Mouse (Mus musculus) left cerebral cortex, postnatal 4 days (tissue): ENCODE measurements around the gene Lmo2. TPM values are rescaled to one million over a fixed set of nuclear protein-coding genes. Genes with fewer than 3 reads are reported as not detected.
"Not testable (repeated sequence)": the region's sequence is repeated elsewhere in the genome, so short reads cannot be mapped to it uniquely, and the experiment has no call there.

Experiments used
- DNase-seq: peaks from one replicate; pipeline ENCODE4 v3.0.0-alpha.2; 2022
- intact Hi-C: fragments of 180-260 bp; cut with DNase I; formaldehyde crosslinking; loops from one replicate; pipeline ENCODE4 v1.15.1; 2025
- total RNA-seq, 2 experiments: library from RNA; stranded (reverse); gene quantifications; 2 replicates each; pipeline ENCODE4 v1.2.3; 2021

The Lmo2 gene
- total RNA-seq, 2 experiments from 2014 or later = 20.4 to 21.0 TPM

DNA sequence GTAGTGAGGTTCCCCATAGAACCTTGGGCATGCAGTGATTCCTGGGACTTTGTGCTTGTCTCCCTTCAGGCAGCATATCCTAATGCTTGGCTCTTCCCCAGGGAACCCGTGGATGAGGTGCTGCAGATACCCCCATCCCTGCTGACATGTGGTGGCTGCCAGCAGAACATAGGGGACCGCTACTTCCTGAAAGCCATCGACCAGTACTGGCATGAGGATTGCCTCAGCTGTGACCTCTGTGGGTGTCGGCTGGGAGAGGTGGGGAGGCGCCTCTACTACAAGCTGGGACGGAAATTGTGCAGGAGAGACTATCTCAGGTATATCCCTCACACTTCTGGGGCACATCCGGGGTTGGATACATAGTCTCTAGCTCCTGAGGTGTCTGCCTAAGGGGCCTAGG lies 18.1 kb downstream of the Lmo2 start:
- no peak for DNase-seq
- intact Hi-C loops = no loop called here

DNA sequence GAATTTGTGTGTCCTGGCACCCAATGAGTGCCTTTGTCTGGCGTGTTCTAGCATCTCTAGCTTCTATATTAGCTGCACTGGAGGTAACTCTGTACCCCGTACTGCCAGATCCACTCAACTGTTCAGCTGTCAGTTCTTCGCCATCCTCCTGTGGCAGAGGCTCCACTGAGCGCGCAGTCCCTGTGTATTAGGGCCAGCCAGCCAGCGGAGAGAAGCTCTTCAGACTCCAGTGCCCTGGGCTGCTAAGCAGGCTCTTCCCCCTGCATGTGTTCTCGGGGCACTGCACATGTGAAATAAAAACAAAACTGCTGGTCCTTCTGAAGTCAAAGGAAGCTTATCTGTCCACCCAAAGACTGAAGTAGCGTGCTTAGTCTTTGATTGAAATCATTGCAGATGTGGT lies 19.4 kb downstream of the Lmo2 start:
- DNase-seq = no peak
- intact Hi-C loops = no loop called here

DNA sequence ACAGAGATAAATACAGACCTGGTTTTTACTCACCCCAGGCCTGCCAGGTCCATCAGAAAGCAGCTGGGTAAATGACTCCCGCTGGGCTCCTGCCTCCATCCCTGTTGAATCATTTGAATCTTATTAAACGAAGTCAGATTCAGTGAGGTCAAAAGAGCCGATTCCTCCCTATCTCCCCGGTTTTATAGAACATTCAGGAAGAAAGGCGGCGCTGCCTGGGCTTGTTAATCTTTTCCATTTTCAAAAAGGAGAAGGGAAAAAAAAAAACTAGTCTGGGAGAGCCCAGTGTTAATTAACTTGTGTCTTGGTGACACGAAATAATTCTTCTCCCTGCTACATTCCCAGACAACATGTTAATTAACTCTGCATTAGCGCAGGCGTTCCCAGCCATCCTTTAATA lies 19.9 kb downstream of the Lmo2 start:
- no peak for DNase-seq
- intact Hi-C loops = no loop called here

DNA sequence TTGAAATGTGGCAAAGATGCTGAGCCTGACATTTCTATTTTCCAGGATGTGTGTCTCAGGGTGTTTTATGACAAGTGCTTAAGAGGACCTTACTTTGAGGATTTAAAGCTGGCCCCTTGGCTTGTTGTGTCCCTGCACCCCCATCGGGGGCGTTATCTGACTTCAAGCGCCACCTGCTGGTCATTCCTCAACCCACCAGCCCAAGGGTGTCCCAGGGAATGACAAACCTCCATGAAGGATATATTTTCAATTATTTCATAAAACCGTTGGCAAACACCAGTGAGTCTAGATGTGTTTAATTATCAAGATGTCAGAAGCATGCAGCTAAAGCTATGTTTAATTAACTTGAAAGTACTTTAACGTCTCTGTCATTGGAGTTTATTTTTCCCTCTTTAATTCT lies 24.5 kb downstream of the Lmo2 start:
- peak; percentile 84 for DNase-seq
- intact Hi-C loops = loop anchor here (2.0 kb wide), 1 partner anchor 111 kb away; no protein-coding TSS in a partner anchor

DNA sequence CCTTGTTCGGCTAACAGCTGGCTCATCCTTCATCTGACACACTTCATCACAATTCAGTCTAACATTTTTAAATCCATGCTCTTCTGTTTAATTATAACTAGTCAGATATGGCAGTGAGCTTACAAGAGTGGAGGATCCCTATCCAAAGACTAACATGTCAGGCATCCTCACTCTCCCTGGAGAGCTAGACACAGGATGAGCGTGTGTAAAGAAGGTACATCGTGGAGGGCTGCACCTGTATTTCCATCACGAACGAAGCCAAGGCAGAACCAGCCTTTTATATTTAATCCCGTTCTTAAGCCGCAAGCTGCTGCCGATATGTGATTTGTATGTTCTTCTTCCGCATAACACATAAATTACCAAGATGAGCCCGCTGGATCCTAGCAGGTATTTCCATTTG lies 25.4 kb downstream of the Lmo2 start:
- intact Hi-C loops = loop anchor here (2.0 kb wide), 1 partner anchor 112 kb away; no protein-coding TSS in a partner anchor
- no peak for DNase-seq

DNA sequence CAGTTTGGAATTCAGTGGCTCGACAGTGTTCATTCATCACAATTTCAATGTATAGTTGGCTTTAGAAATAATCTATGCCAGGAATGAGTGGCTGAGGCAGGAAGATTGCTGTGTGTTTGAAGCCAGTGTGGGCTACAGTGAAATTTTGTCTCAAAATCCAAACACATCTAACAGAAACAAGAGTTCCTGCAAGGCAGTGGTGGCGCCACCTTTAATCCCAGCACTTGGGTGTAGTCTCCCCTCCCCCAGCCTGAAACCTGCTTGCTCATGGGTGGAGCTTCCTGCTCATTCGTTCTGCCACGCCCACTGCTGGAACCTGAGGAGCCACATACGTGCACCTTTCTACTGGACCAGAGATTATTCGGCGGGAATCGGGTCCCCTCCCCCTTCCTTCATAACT lies 29.8 kb downstream of the Lmo2 start:
- intact Hi-C loops, DNase-seq: not testable (repeated sequence)

DNA sequence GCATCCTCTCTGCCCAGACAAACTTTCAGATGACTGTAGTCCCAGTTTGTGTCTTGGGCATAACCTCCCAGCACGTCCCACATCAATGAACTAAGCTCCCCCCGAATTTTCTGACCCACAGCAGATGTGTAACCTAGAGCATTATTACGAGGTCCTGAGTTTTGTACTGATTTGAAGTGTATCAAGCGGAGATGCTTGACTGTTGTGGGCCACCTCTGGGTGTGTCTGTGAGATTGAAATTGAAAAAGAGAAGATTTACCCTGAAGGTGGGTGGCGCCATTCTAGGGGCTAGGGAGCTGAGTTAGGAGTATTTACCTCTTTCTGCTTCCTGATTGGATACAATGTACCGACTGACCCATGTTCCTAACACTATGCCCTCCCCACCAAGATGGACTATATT lies 31.9 kb downstream of the Lmo2 start:
- DNase-seq = no peak
- intact Hi-C loops = loop anchor here (10.0 kb wide), 1 partner anchor 425 kb away; the partner anchor contains the start of gene Abtb2

DNA sequence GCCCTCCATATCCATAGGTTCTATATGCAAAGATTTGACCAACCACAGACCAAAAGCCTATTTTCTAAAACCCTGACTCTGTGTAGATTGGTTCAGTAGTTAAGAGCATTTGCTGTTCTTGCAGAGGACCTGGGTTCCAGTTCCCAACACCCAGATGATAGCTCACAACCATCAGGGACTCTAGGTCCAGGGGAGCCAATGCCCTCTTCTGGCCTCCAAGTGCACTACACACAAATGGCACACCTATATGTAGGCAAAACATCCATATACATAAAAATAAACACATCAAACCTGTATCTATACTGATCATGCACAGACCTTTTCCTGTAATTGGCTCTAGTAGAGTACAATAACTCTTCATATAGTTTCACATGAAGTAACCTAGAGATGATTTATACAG lies 33.5 kb downstream of the Lmo2 start:
- intact Hi-C loops = loop anchor here (10.0 kb wide), 1 partner anchor 427 kb away; the partner anchor contains the start of gene Abtb2
- no peak for DNase-seq

DNA sequence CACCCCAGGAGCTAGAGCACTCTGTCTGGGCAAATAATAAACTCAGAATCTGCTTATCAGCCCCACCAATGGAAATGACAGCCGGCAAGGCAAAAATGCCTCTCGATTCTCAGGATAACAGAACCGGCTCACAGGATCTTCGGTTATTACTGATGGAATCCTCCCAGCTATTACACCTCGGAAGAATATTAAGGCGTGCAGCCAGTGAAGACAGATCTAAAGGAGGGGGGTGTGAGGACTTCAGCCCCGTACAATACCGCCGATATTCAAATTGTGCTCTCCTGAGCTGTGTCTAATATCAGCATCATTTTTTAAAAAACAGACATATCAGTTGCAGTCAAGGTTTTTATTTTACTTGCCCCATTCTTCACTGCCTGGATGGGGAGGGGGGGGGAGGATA lies 34.4 kb downstream of the Lmo2 start:
- intact Hi-C loops = loop anchor here (10.0 kb wide), 1 partner anchor 427 kb away; the partner anchor contains the start of gene Abtb2
- DNase-seq = no peak

DNA sequence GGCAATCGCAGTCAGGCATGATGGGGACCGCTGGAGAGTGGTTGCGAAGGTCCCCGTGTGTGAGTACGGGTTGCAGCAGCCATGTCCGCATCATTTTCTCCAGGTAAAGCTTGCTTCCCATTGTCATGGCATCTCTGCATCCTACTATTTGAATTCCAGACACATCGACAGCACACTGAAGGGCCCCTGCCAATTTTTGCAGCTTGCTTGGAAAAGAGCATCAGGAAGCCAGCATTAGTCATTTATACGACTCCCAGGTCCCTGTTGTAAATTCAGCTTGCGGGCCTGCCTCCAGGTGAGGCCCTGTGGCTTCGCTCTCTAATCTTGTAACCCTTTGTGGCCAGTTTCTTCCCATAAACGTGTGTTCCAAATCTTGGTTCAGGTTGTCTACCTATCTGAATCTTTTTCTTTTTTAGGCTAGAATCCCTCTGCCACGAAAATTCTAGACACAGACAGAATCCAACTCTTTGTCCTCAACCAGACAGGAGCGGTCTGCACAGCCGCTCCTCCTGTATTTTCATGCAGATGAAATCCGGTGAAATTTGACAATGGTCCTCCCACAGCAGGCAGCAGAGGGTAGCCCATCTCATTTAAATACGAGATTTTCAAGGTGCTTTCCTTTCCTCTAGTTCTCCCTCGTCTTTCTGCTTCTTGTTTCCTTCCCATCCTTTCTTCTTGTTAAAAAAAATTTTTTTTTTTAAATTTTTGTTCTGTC lies 35.0 kb downstream of the Lmo2 start:
- intact Hi-C loops = loop anchor here (10.0 kb wide), 1 partner anchor 428 kb away; the partner anchor contains the start of gene Abtb2
- no peak for DNase-seq

DNA sequence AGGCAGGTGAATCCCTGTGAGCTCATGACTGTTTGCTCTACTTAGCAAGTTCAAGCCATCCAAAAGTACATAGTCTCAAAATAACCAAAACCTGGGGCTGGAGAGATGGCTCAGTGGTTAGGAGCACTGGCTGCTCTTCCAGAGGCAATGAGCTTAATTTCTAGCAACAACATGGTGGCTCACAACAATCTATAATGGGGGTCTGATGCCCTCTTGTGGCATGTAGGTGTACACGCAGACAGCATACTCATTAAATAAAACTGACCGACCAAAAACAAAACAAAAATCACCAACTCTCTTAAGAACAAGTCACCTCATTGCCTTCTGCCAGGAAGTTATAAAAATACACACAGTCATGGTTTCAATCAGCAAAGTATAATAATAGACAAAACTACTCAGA lies 43.3 kb downstream of the Lmo2 start:
- DNase-seq = no peak

DNA sequence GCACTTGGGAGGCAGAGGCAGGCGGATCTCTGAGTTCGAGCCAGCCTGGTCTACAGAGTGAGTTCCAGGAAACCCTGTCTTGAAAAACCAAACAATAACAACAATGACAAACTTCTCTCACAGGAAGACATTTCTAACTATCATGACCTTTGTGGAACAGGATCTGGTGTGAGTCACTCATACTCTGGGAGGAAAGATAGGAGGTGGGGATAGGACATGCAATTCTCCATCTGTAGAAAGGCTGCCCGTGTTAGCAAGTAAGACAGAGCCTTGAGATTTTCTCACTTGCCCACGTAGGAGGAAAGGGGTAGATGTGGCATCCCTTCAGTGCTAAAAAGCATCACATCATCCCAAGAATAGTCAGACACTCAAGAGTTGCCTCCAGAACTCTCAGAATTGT lies 44.1 kb downstream of the Lmo2 start:
- intact Hi-C loops = loop anchor here (10.0 kb wide), 1 partner anchor 217 kb away; no protein-coding TSS in a partner anchor
- no peak for DNase-seq

More for the DNA sequence above, 43.3 kb downstream of the Lmo2 start:
- intact Hi-C loops = loop anchor here (10.0 kb wide), 1 partner anchor 216 kb away; no protein-coding TSS in a partner anchor

DNA sequence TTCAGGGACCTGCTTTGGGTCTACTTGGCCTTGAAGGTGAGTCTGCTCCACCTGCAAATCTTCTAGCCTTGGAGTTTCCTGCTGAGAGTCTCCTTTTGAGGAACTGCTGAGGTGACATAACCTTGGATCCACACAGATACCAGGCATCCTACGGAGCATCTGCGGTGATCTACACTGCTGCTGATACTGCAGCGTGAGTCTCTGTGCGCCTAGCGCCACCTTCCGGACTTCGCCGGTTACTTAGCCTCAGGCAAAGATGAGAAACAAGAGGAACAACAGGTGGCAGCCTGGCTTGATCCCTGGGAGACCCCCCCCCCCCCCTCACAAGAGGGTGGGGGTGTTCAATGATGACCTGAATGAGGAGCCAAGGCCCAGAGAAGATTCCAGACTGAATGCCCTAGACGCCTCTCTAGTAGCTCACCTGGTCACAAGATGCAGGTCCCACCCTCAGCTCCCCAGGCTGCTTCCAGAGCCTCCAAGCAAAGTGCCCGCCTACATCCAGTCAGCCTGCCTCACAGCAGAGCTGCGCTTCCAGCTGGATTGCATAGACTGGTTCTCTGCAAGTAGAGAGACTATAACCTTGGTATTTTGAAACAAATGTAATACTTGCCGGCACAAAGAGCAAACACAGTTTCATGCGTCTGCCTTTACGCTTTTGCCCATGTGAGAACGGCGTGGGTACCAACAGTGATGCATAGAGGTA lies 45.1 kb downstream of the Lmo2 start:
- intact Hi-C loops = loop anchor here (10.0 kb wide), 1 partner anchor 218 kb away; no protein-coding TSS in a partner anchor

DNA sequence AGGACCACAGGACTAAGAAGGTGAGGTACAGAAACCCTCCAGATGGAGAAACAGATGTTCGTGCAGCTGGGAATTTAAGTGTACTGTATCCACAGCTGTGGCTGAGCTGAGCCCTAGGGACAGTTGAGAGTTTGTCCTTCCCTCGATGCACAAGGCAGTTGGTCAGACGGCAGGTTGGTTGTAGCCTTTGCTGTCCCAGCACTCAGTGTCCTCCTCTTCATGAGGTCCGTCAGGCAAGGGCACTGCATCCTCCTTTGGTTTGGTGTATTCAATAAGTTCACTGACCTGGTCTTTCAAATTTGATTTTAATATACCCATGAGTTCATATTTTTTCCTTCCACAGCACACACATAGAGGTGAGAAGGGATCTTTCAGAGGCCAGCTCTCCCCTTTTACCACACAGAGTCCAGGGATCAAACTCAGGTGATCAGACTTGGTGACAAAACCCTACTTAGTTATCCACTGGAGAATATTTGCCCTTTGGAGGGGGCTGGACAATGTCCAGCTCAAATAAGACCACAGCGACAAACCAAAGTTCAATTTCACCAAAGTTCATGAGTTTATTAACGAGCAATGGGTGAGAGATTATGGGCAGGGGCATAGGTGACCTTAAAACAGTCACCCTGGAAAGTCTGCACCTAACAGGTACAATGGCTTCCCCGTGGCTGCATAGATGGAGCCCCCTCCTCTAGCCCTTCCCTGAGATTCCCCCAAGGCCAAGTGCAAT lies 50.2 kb downstream of the Lmo2 start:
- DNase-seq = no peak
- intact Hi-C loops = loop anchor here (10.0 kb wide), 1 partner anchor 223 kb away; no protein-coding TSS in a partner anchor

More for the DNA sequence above, 45.1 kb downstream of the Lmo2 start:
- peak; percentile 72 for DNase-seq

DNA sequence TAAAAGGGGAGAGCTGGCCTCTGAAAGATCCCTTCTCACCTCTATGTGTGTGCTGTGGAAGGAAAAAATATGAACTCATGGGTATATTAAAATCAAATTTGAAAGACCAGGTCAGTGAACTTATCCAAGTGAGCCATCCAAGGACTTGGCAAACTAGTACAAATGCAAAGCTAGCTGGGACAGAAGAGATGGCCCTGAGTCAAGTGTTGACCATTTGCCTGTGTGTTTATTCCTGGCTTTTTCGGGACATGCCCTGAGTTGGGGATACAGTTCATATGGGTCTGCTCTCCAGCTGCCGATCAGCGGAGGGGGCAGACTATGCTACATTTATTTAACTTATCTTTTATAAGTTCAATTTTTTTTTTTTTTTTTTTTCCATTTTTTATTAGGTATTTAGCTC lies 51.1 kb downstream of the Lmo2 start:
- not testable (repeated sequence) for DNase-seq
- intact Hi-C loops = loop anchor here (10.0 kb wide), 1 partner anchor 224 kb away; no protein-coding TSS in a partner anchor

DNA sequence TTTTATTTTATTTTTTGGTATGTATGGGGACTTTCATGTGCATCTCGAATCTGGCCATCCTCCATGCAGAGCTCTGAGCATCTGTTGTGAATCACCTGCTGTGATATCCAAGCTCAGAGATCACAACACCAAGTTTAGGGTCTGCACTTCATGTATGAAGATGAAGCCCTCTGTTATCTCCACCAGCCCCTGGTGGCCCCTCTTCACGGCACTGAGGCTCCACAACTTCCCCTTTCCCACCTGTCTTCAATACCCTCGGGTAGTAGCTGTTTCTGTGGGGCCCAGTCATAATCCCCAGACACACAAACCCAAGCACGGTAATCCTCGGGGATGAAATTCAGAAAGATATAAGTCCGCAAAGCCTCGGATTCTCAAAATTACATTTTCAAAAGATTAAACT lies 65.3 kb downstream of the Lmo2 start:
- DNase-seq = no peak
- intact Hi-C loops = no loop called here

DNA sequence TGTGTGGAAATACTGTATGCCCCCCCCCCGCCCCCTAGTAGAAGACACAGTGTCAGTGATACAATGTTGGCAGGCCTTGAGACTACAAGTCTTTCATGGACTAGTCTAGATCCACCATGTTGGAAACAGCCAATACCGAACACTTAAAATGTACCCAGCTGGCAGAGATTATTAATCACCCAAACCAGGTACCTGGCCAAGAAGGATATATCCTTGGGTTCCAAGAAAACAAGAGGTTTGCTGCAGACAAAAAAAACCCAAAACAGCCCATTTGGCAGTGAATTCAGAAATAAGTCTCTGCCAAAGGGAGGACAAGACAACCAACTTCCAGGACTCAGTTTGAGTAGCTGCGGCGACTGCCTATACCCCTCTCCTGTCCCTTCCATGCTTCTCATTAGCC lies 66.9 kb downstream of the Lmo2 start:
- DNase-seq = no peak
- intact Hi-C loops = no loop called here

DNA sequence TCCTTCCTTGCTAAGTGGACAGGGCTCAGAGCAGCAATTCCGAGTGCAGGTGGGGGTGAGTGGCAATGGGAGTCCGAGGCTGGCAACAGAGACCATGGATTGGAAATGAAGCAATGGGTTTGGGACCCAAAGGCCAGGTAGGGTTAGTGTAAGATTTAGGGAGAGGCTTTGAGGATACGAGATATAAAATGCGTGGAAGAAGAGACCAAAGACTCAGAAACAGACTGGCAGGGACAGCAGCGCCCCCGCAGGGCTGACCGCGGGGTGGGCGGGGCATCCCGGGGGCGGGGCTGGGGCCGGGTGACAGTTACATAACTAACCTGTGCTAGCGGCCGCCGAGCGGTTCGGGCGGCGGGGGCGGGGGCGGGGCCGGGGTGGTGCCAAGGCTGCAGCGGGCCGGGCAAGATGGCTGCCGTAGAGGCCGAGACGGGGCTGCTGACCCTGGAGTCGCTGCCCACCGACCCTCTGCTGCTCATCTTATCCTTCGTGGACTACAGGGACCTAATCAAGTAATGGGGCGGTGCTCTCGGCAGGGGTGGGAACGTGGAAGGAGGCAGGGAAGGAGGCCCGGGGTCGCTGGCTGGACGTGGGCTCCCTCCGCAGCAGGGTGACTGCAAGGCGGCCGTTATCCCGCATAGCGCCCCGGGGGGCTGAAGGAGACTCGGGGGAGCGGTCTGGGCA lies 69.8 kb downstream of the Lmo2 start, which contains the start of gene Fbxo3:
TSS of gene Fbxo3 (plus strand) at position 264 of the 681 bp plus-strand sequence.
- peak; percentile 89 for DNase-seq
- intact Hi-C loops = no loop called here

DNA sequence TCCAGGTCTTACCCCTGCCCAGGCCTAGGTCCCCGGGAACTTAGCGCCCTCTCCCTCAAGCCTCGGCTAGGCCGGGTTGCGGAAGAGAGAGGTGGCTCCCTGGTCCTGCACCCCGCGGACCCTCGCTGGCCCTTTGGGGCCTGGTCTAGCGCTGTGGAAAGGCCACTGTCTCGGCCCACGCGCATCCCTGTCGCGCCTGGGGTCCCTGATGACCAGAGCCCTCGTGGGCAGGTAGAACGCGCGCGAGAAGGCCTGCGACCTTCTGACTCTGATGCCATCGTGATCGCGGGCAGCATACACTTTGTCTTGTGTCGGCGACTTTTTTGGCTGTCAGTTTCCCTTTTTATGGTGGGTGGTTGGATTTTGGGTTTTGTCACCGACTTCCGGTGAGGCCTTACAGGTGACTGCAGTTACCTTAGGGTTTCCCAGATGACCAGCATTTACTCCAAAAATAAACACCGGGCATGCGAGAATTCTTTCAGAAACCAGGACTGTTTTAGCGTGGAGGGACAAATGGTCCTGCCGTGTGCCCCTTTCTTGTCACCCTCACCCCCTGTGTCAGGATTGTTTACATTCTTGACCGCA lies 70.4 kb downstream of the Lmo2 start, which contains the start of gene 4931422A03Rik:
TSS of gene 4931422A03Rik (minus strand) at position 223 of the 585 bp plus-strand sequence.
- intact Hi-C loops = no loop called here
- DNase-seq = no peak

DNA sequence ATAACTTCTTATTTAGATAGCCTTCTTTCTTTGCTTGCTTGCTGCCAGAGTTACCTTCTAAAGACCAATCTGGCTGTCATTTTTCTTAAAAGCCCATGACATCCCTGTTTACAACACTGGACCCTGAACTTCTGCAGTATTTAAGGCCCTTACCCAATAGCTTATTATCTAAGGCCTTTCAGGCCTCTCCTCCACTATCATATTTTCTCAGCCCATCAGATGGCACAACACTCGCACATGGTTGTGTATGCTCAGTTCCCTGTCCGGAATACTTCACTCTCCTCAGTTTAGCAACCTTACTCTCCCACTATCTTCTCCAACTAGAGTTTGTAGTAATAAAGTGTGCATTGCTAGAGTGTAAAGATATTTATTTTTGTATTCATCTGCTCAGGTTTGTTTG lies 71.3 kb downstream of the Lmo2 start:
- DNase-seq = no peak
- intact Hi-C loops = no loop called here
